Mouse (Mus musculus) olfactory bulb, adult 2 months (tissue): ENCODE data around the gene Tcte2. TPM values are rescaled to one million over a fixed set of nuclear protein-coding genes. Genes with fewer than 3 reads are reported as not detected.
A peak's percentile ranks its signal among the peaks of the same experiment; 100 is the strongest.

Experiments
- H3K27ac ChIP-seq: fragments of 200-500 bp; 2 replicates; pipeline ENCODE4 v1.5.1; 2012; ENCODE audit warnings: low read depth, low read length; ENCODE audit not compliant: insufficient read depth
- H3K4me1 ChIP-seq: fragments of 200-500 bp; 2 replicates; pipeline ENCODE4 v1.6.1; 2012; ENCODE audit warnings: low read length; ENCODE audit not compliant: control insufficient read depth, insufficient read depth
- H3K4me3 ChIP-seq: fragments of 200-500 bp; 2 replicates; pipeline ENCODE4 v1.5.1; 2012; ENCODE audit warnings: mild to moderate bottlenecking, low read depth, low read length, moderate library complexity; ENCODE audit not compliant: insufficient read depth
- CTCF ChIP-seq: fragments of 200-500 bp; IDR thresholded peaks from 2 replicates; pipeline ENCODE4 v1.5.1; 2012; ENCODE audit warnings: low read depth, mild to moderate bottlenecking, low read length, moderate library complexity; ENCODE audit not compliant: insufficient read depth
- POLR2A ChIP-seq: fragments of 200-500 bp; IDR thresholded peaks from 2 replicates; pipeline ENCODE4 v1.6.1; 2012; ENCODE audit warnings: mild to moderate bottlenecking, low read depth, low read length, moderate library complexity; ENCODE audit not compliant: insufficient read depth
- WGBS: fragments of 180-500 bp; shearing (Covaris S2); methylation state at CpG from one replicate; pipeline ENCODE4 v1.1.7; 2018; 5-methylcytosine and 5-hydroxymethylcytosine counted together
- polyA plus RNA-seq: library from polyadenylated mRNA; stranded (reverse); fragments of >200 nt; gene quantifications from 2 replicates; pipeline ENCODE4 v1.2.4, GENCODE M21; 2012; ENCODE audit warnings: low replicate concordance; ENCODE audit not compliant: missing spikeins, insufficient read depth, insufficient read length

Tcte2 gene
- polyA plus RNA-seq, 1 experiment, result not detected

- H3K4me1 ChIP-seq, result peaks cover 12% of the 10 kb centered on the region; the same call in 1 of the 2 replicates
- H3K27ac ChIP-seq, result no peak overlapping the region
- no peak overlapping the region for H3K4me3 ChIP-seq
- WGBS, result 68% methylated on average over 3 of the region's 3 CpGs
- TF ChIP-seq CTCF, result no peak
- no peak for TF ChIP-seq POLR2A
Observed at GRCm38 (mm10) chr17:13685621-13686020, 76.0 kb downstream of the Tcte2 start.

GRCm38 (mm10) chr17:13684256-13684655 lies 77.4 kb downstream of the Tcte2 start:
- no peak overlapping the region for H3K4me3 ChIP-seq
- H3K27ac ChIP-seq, result no peak overlapping the region
- peaks cover 20% of the 10 kb centered on the region for H3K4me1 ChIP-seq
- 77% methylated on average over 7 of the region's 7 CpGs for WGBS
- TF ChIP-seq CTCF (no peak), POLR2A (no peak)

- no peak for TF ChIP-seq POLR2A
- TF ChIP-seq CTCF, result no peak
- H3K4me3 ChIP-seq, result 0 out of 2 replicates have a peak overlapping the region, but pooled peaks have one; percentile 3
- H3K27ac ChIP-seq, result no peak overlapping the region
- H3K4me1 ChIP-seq, result peaks cover 20% of the 10 kb centered on the region
- 58% methylated on average over 15 of the region's 15 CpGs for WGBS
Observed at GRCm38 (mm10) chr17:13683411-13684174, 78.0 kb downstream of the Tcte2 start.

- no peak for TF ChIP-seq POLR2A
- no peak for TF ChIP-seq CTCF
- 66% methylated on average over 4 of the region's 4 CpGs for WGBS
- H3K4me1 ChIP-seq, result peaks cover 20% of the 10 kb centered on the region
- H3K4me3 ChIP-seq, result 0 out of 2 replicates have a peak overlapping the region, but pooled peaks have one; percentile 3
- H3K27ac ChIP-seq, result no peak overlapping the region
Observed at GRCm38 (mm10) chr17:13683027-13683410, 78.6 kb downstream of the Tcte2 start.

- WGBS, result 78% methylated on average over 9 of the region's 9 CpGs
Observed at GRCm38 (mm10) chr17:13682378-13683026, 79.1 kb downstream of the Tcte2 start.

GRCm38 (mm10) chr17:13681686-13682085 lies 79.9 kb downstream of the Tcte2 start:
- WGBS, result 87% methylated on average over 6 of the region's 6 CpGs

More at GRCm38 (mm10) chr17:13682378-13683026, 79.1 kb downstream of the Tcte2 start:
- no peak overlapping the region for H3K27ac ChIP-seq
- TF ChIP-seq CTCF, result no peak
- no peak for TF ChIP-seq POLR2A
- peak overlapping the region; percentile 8; the same call in 1 of the 2 replicates for H3K4me3 ChIP-seq
- H3K4me1 ChIP-seq, result peaks cover 22% of the 10 kb centered on the region

GRCm38 (mm10) chr17:13681126-13681525 lies 80.5 kb downstream of the Tcte2 start:
- H3K4me3 ChIP-seq, result no peak overlapping the region
- WGBS, result 51% methylated on average over 6 of the region's 6 CpGs
- no peak overlapping the region for H3K27ac ChIP-seq
- H3K4me1 ChIP-seq, result peaks cover 22% of the 10 kb centered on the region
- TF ChIP-seq CTCF, result no peak
- TF ChIP-seq POLR2A, result no peak

More at GRCm38 (mm10) chr17:13681686-13682085, 79.9 kb downstream of the Tcte2 start:
- Histone ChIP-seq H3K4me3 (no peak overlapping the region), H3K27ac (no peak overlapping the region), H3K4me1 (peaks cover 22% of the 10 kb centered on the region)
- TF ChIP-seq CTCF (no peak), POLR2A (no peak)

GRCm38 (mm10) chr17:13680318-13680717 lies 81.3 kb downstream of the Tcte2 start:
- peaks cover 22% of the 10 kb centered on the region for H3K4me1 ChIP-seq
- no peak overlapping the region for H3K4me3 ChIP-seq
- no peak overlapping the region for H3K27ac ChIP-seq
- TF ChIP-seq CTCF (no peak), POLR2A (no peak)
- 50% methylated on average over 4 of the region's 4 CpGs for WGBS

GRCm38 (mm10) chr17:13679725-13680124 lies 81.9 kb downstream of the Tcte2 start:
- H3K4me1 ChIP-seq, result peaks cover 22% of the 10 kb centered on the region
- no peak overlapping the region for H3K4me3 ChIP-seq
- TF ChIP-seq CTCF (no peak), POLR2A (no peak)
- WGBS, result 60% methylated on average over 6 of the region's 6 CpGs
- H3K27ac ChIP-seq, result no peak overlapping the region
